Mouse (Mus musculus): ENCODE measurements around the gene Itgb6.

DNA sequence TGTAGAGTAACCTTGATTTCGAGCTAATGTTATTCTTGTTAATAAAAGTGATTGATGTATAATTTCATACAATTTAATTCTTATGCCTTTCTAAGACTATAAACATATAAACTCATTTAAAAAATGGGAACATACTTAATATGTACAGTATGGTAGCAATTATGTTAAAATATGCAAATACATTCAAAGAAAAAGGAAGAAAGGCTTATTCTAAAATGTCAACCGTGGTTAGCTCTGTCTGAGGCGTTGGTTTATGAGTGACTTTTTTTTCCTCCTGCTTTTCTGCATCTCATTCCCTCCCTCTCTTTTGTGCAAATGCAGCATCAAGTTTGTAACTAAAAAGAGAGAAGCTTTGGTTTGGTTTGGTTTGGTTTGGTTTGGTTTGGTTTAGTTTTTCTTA lies 79.0 kb downstream of the Itgb6 start:
- TF ChIP-seq POLR2A (IDR thresholded peaks at IDR 0.05; ENCODE audit: insufficient read depth, low read depth, low read length) (no peak), CTCF (IDR thresholded peaks at IDR 0.05; ENCODE audit: insufficient read depth, low read depth, low read length) (no peak)

Data from olfactory bulb, adult 2 months (tissue).